Mouse (Mus musculus): ENCODE measurements around the gene Kalrn.

DNA sequence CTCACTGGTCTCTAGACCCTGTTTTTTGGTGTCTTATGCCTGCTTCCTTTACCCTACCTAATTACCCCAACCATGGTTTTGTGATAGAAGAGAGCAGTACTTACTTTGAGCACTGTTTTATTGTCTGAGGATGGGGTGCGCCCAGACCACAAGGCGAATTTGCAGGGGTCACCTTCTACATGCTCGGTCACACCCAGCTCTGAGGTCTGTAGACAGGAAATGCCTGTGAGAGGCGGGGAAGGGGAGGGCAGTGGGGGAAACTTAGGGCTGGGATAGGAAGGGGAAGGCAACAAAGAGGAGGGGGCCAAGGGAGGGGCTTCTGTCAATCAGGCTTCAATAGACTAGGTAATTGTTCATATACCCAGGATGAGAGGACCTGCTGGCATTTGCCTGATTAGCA lies 397.7 kb downstream of the Kalrn start:
- TF ChIP-seq EP300 (IDR thresholded peaks at IDR 0.05; ENCODE audit: low read depth) (no peak), CTCF (IDR thresholded peaks at IDR 0.05; ENCODE audit: low read depth) (no peak)

Data from heart, postnatal 0 days (tissue).